Mouse (Mus musculus) NIH3T3 (cell line): Measurements from ENCODE around the gene Arhgef1.
A peak's percentile ranks its signal among the peaks of the same experiment; 100 is the strongest.

Experiments
- DNase-seq: peaks from one replicate; pipeline ENCODE4 v3.0.0-alpha.2; 2012; ENCODE audit warnings: low read depth

The Arhgef1 gene

DNA sequence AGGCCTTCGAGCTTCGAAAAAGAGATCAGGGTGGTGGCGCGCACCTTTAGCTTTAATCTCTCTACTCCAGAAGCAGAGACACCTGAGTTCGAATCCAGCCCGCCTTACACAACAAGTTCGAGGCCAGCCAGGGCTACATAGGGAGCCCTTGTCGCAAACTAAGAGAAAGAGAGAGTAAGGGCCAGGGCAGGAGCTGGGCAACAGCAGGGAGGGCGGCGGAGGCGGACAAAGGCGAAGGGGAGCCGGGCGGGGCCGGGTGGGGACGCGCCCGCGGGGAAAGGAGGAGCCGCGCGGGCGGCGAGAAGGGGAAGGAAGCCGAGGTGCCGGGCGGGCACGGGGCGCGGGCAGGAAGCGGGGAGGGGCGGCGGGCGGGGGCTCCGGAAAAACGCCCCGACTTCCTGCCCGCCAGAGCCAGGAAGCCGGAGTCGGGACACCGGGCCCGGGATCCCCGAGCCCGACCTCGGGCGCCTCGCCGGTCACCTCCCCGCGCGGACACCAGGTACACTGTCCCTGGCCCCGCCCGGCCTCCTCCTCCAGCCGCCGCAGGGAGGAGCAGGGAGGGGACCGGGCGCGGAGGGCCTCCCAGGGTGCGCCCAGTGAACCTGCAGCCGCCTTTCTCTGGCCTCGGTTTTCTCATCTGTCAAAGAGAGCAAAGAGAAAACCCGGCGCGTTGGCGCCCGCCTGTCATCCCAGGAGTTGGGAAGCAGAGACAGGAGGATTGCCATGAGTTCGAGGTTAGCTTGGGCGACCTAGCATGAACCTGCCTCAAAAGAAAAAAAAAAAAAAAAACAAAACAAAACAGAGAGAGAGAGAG lies at the start of gene Arhgef1:
Arhgef1 (plus strand) TSS at position 283 of the 814 bp plus-strand sequence.
- peak; percentile 73 for DNase-seq

DNA sequence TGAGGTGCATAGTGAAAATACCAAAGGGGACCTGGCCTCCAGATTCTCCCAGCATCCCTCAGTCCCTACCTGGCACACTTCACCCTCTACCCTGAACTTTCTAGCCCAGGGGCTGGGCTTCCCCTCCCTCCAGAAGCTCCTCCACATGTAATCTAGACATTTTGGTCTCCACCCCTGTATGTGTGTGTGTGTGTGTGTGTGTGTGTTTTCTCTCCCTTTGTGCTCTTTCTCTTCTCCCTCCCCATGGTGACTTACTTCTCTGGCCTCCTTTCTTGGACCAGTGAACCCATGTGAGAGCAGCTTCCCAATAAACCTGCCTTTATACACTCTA lies 49.5 kb upstream of the Arhgef1 start:
- peak; percentile 17 for DNase-seq

DNA sequence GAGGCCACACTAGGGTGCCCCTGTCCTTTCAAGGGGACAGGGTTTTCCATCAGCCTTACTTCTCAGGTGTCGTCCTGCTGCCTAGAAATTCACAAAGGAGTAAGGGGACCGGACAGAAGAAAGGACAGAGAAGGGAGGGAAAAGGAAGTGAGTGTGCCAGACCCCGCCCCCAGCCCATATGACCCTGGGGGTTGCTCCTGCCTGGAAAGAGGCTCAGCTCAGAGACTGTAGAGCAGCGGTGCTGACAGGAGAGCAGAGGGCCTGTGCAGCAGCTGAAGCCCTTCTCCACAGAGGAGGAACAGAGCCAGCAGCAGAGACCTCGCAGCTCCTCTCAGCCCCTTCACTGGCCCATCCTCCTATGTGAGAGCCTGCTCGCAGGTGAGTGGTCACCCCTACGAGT lies 49.0 kb upstream of the Arhgef1 start:
- peak; percentile 29 for DNase-seq

DNA sequence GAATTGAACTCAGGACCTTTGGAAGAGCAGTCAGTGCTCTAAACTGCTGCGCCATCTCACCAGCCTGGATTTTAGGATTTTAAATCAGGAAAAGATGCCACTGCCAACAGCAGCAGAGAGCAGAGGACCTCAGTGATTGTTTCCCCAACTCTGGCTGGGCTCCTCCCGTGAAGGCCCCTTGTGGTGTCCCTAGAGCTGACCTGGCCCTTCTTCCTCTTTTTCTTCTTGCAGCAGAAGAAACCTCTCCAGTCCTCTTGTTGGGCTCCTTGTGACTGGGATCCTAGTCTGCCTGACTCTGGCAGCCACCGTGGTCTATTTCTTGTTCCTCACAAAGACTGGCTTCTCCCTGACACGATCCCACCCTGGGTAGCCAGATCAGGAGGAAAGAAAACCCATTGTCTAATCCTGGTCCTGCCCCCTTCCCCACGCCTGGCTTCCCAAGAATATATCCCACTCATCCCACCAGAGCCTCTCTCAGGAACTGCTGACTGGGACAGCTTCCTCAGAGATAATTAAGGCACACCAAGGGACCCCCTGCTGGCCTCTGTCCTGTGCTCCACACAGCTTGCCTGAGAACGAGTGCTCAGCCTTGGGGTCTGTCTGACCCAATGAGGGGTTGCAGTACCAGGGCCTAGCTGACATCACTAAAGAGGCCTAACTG lies 46.1 kb upstream of the Arhgef1 start:
- no peak for DNase-seq

DNA sequence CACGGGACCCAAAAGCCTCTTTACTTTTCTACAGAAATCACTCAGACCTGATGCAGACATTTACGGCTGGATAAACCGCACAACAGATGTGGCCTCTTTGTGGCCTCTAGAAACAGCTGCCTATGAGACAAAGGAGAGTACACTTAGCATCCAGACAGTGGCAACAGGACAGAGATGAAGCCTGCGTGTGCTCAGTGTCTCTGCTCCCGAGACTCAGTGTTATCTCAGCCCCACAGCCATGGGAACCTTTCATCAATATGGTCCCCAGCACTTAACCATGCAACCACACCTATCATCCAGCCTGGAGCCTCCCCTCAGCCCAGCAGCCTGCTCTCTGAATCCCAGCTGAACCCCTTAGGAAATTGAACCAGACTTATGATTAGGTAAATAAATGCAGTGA lies 43.5 kb upstream of the Arhgef1 start:
- no peak for DNase-seq

DNA sequence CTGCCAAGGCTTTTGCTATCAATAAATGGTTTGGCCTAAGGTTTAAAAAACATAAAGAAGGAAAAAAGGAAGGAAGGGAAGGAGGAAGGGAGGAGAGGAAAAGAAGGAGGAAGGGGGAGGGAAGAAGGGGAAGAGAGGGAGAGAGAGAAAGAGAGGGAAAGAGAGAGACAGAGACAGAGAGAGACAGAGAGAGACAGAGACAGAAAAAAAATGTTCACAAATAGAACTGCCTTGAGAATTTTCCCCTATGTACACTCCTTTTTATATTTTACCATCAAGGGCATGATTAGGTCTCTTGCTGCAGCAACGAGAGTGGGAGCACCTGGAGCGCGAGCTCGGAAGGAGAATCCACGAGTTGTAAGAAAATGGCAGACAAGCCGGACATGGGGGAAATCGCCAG lies 40.8 kb upstream of the Arhgef1 start, which contains the start of gene Gm9844:
Gm9844 (plus strand) TSS at position 301 of the 400 bp plus-strand sequence.
- DNase-seq = no peak

DNA sequence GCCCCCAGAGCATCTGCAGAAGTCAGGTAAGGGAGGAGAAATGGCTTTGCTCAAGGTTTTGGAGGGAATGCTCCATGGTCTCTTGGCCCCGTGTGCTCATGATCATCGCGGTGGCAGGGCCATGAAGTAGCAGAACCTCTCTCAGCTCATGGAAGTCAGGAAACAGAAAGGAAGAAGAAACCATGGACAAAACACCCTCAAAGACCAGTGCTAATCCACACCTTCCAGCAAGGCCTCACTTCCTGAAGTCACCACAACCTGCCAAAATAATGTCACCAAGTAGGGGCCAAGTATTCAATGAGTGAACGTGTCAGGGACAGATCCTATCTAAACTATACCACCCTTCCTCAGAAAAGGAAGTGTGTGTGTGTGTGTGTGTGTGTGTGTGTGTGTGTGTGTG lies 39.9 kb upstream of the Arhgef1 start:
- no peak for DNase-seq

DNA sequence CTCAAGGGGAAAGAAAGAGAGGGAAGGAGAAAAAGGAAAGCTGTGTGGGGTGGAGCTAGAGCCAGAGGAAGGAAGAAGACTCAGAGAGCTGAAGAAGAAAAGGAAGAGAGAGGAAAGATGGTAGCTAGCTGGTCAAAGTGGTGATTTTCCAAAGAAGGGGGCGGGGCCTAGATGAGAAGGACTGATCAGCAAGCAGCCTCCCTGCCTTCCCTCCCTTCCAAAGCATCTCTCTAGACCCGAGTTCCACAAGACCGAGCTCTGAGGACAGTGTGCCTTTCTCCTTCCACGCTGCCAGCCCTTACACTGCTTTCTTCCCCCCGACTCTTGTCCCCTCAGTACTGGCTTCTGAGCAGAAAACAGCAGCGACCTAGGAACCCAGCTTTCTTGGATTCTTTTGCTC lies 38.6 kb upstream of the Arhgef1 start:
- DNase-seq = peak; percentile 34

DNA sequence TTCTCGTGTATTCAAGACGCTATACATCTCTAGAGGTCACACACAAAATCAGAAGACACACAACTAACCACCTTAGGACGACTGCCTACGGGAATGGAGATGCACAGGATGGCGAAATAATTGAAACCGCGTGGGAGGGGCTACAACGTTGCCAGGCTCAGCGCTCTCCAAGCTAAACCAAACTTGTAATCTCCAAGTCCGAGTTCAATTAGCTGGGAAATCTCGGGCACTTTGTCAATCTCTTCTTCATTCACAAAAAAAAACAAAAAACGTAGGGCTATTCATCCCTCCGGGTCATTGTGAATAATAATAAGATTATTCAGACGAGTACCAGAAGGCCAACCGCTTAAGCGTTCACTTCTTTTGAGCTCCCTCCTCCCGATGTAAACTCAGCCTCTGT lies 33.6 kb upstream of the Arhgef1 start:
- DNase-seq = no peak

DNA sequence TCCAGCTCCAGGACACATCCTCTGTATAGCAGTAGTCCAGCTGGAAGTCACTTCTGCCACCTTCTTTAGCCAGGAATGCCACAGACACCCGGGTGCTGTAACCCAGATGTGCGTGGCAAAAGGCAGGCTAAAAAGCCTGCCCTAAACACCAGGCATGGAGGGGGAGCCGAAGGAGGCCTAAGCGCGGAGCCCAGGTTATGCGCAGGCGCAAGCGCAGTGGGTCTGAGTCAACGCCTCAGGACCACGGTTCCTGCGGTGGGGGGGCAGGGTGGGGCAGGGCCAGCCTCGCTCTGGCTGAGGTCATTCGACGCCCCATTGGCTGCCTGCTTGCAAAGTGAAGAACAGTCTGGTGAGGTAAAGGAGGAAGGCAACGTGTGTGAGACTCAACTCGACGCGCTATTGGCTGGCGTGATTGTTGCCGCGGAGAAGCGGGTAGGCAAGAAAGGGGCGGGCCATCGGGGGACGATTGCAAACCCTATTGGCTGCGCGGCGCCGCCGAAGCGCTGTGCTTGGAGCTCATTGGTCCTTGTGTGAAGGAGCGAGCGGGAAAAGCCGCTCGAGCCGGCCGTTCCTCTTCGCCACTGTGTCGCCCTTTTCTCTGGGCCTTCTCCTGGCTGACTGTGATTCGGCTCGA lies 33.1 kb upstream of the Arhgef1 start, which contains the start of the genes Lypd4 and Dmrtc2:
Lypd4 (minus strand) TSS at position 410 of the 634 bp plus-strand sequence.
Dmrtc2 (plus strand) TSS at position 526 of the 634 bp plus-strand sequence.
- DNase-seq = no peak

DNA sequence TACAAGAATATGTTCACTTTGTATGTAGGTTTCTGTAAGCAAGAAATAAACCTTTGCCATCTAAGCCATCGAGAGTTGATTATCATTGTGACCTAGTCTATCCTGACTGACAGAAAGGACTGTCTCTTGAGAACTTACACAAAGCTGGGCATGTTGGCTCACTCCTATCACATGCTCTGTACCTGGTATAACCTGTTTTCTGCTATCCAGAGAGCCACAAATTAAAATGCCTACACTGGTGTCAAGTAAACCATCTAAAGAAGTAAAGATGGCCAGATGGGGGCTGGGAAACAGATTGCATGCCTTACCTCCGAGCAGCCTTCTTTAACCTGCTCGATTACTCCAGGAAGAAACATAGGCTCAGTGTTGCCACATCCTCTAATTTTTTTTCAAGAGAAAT lies 25.1 kb upstream of the Arhgef1 start:
- DNase-seq = no peak

DNA sequence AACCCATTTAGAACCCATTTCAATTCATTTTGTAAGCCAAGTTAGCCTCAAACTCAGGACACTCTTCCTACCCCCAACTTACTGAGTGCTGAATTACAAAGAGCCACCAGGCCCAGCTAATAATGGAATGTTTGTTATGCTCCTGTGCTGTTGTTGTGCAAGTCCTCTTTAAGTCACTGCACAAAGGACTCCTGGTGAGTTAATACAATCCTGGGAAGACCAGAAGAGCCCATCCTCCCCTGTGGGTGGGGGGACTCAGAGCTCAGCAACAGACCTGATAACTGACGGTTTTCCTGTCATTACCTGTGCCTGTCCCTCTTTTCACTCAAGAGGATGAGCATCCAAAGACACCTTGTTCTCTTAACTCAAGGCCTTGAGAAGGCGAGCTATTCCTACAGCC lies 23.1 kb upstream of the Arhgef1 start:
- no peak for DNase-seq

DNA sequence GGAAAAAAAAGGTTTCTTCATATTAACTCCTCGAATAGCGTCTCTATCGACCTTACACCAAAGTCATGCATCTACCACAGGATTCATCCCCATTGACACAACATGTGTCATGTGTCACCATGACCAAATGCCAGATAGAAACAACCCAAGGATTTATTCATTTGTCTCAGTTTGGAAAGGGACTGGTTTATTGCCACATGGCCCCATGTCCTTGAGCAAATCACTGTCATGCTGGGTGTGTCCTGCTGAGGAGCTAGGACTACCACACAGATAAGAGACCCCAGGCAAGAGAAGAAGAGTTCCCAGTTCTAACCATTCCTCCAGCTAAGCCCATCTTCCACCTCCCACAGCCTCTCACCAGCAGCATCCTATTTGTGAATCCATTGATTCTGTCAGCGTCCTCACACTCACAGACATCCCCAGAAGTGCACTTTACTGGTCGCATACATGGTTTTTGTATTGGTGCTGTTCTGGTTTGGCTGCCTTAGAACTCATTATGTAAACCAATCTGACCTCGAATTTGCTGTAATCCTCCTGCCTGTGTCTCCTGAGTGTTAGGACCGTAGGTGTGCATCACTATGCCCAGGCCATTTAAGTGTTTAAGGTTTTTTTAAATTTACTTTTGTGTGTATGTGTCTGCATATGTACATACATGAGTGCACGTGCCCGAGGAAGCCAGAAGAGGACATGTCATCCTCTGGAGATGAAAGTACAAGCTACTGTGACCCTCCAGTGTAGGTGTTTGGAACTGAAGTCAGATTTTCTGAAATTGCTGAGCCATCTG lies 20.1 kb upstream of the Arhgef1 start:
- no peak for DNase-seq

DNA sequence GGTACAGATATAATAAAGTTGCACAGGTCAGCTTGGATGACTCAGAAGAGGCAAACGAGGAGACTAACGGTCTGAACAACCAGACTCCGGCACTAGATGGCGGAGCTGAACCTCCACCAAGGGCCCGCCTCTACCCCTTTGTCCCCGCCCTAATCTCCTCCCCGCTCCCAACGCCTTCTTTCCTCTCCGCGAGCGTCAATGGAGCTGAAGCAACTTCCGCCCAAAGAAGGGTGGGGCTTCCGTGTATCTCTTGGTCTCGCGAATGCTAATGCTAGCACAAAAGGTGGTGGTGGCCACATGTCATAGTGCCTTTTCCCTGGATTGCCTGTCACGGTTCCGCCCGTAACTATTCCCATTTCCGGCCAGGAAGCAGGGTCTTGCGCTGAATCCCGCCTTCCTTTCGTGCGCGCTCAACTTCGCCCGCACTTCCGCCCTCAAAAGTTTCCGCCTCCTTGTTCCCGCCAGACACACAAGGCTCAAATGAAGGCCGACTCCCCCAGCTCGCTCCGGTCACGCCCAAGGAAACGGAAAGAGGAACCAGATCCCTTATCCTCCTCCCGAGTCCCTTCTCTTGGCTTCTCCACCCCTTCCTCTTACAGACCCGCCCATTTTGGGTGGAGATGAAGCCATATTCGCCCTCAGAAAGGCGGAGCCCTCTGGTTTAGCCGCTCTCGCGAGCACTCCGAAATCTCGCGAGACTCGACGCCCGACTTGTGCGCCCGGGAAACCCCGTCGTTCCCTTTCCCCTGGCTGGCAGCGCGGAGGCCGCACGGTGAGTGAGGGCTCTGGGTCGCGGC lies 18.6 kb upstream of the Arhgef1 start, which contains the start of gene Rps19:
Rps19 (plus strand) TSS at position 476 of the 797 bp plus-strand sequence.
- DNase-seq = peak; percentile 100

DNA sequence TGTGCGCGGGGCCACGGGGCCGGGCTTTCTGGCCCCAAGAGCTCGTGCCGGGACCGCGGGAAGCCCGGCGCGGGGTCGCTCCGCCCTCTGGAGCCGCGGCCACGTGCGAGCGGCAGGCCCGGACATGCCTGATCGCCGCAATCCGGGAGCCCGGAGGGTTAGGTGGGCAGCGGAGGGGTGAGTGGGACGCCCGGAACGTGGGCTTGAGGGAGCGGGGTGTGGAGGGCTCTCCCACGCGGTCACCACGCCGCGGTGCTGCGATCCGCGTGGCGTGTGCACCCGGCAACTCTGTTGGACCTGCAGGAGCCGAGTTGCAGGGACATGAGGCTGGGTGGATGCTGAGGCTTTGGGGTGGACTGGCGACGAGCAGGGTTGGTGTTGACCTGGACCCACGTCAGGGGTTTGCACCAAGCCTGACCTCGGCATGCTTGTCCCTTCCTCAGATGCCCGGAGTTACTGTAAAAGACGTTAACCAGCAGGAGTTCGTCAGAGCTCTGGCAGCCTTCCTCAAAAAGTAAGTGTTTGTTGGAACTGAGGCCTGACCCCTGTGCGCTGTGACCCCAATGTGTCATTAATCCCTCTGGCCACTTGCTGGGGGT lies 17.9 kb upstream of the Arhgef1 start:
- DNase-seq = peak; percentile 50

DNA sequence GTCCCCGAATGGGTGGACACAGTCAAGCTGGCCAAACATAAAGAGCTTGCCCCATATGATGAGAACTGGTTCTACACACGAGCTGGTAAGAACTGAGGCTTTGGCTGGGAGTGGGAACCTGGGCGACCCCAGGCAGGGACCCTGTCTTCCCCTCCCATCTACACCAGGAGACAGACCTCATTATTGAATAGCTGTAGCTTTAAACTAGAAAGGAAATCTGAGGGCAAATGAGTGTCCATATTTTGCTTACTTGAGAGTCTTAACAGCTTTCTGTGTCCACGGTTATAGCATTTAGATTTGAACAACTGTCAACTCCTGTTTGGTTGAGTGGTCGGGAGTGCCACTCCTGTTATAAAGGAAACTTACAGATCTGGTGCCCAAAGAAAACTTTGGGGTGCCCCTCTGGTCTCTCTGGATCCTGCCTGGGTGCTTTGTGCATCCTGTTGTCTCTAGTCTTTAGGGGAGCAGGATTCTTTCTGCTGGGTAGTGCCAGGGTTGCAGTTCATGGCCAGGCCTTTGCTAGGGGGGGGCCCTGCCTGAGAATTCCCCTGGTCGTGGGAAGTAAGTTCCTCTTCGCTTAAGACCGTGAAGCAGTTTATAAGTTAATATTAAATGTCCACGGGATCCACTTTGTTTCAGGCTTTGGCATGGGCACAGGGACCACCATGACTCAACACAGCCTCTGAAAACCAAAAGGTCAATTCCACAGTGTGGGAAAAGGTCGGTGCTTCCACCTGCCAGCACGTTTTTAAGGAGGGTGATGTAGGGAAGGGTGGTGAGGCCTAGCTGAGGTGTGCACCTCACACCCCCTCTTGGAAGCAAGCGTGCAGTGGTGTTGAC lies 17.0 kb upstream of the Arhgef1 start:
- peak; percentile 33 for DNase-seq

DNA sequence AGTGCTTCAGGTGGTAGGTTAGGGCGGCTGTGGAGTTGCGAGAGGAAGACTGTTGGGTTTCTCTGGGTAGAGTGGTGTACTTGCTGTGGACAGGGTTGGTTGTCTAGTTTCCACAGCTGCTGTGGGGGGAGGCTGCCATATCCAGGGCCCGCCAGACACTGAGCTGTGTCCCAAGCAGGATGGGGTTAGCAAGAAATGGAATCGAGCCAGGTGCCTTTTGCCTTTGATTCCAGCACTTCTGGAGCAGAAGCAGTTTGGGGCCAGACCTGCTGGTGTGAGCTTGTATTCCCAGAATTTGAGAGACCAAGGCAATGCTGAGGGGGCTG lies 16.4 kb upstream of the Arhgef1 start:
- peak; percentile 53 for DNase-seq

DNA sequence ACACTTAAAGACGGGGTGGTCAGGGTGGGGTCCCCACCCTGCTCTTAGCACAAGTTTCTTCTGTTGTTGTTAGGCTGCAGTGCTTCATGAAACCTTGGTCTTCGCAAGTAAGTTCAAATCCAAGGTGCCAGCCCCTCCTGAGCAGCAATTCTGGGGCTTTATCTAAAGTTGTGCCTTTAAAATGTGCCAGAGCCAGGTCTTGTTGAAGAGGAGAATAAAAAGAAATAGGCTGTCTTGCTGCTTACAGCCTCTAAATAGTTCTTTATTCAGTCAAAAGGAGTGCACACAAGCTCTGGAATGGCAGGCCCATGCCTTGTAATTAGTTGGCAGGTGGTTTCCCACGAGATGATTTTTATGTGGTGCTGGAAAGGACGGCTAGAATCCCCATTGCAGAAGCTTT lies 15.6 kb upstream of the Arhgef1 start:
- no peak for DNase-seq

DNA sequence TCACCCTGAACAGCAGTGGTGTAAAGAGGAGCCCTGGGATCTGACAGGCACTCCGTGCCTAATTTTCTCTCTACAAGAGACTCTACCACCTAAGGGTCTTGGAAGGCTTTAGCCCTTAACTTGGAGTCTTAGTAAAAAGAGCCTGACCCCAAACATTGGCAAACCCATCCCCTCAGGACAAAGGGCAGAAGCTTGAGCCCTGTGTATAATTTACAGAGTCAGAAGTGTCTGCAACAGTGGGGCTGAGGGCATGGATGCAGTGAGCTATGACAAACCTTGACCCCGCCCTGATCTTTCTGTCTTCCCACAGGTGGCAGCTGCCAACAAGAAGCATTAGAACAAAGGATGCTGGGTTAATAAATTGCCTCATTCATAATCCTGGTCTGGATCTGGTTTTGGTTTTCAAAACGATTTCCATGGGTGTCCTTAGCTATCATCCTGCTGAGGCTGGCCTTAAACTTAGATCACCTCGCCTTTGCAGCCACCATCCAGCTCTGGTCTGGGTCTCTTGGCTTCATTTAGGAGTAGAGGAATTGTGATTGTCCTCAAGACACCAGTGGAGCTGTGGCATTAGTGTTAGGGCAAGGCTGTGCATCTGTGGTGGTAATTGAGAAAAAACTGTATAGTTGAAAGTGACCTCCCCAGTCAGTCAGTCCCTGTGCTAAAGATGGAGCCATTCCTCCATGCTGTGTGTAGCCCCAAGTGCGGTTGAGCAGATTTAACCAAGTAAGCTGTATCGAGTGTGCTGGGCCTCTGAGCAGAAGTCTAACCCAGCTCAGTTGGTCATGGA lies 13.1 kb upstream of the Arhgef1 start:
- no peak for DNase-seq
